In the genomic region with DNA sequence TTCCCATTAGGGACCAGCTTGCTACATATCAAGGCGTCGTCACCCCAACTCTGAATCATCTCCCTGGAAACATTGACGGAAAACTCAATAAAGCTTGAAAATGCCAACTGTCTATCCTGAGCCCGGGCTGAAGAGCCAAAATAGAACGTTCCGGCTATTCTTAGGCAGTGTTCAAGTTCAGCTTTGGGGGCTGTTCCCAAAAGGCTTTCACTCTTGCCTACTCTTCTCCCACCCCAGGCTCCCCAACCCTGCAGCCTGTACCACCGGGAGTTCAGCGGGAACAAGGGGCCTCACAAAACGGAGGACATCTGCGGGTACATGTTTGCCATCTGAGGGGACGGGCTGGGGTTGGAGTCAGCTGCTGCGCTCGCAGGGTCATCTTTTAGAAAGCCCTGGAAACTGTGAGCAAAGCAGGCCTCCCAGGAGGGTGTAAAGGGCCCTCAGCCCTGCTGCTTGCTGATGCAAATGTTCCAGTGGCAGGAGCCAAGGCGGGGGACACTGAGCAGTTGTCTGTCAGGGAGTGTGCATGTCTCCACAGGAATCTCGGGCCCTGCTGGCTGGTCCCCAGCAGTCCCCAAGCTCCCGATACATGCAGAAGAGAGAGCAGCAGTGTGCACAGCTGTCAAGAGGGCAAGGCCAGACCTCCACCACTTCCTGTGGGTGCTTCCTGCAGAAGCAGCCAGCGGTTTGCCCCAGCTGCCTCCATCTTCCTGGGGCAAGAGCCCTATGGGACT, we compare ENCODE assay signal across 9 mouse cellular contexts.
DNase-seq lines count a peak whose midpoint lies in the region; ATAC-seq and TF ChIP-seq lines count a peak whose summit lies in the region.
"Had no signal": no experiment of that assay in that cellular context is flagged by ENCODE, and none has a peak within 500 bp of the region (broad histone marks: within the 10 kb centered on the region; RNA-seq: fewer than 3 reads in every experiment).

No protein-coding gene starts in this region.

- H3K27ac ChIP-seq in forebrain, embryonic 10.5 days = 0 out of 2 replicates have a peak overlapping the region, but pooled peaks have one; percentile 45
- no peak overlapping the region for H3K27ac ChIP-seq in forebrain, postnatal 0 days (ENCODE audit: low read depth, low read length)
- H3K27ac ChIP-seq in midbrain, embryonic 10.5 days (replicated peaks) = peak overlapping the region; percentile 43; the same call in 1 of the 2 replicates
- H3K27ac ChIP-seq in midbrain, embryonic 11.5 days (ENCODE audit: low read depth, low read length) = no peak overlapping the region
- H3K27ac ChIP-seq in limb, embryonic 10.5 days = peak overlapping the region; percentile 22; the same call in 1 of the 2 replicates
- no peak overlapping the region for H3K27ac ChIP-seq in midbrain, embryonic 14.5 days (replicated peaks; ENCODE audit: low read depth, low read length)
- H3K27ac ChIP-seq: neural tube, embryonic 12.5 days had no signal

- ATAC-seq in forebrain, postnatal 0 days = no peak
- no peak for ATAC-seq in midbrain, embryonic 11.5 days (ENCODE audit: low FRiP score)
- no peak for ATAC-seq in midbrain, embryonic 14.5 days (ENCODE audit: low FRiP score, low TSS enrichment)

- no peak overlapping the region for H3K4me2 ChIP-seq in forebrain, postnatal 0 days (ENCODE audit: low read depth)
- H3K4me2 ChIP-seq in midbrain, embryonic 11.5 days = no peak overlapping the region
- H3K4me2 ChIP-seq in midbrain, embryonic 14.5 days (ENCODE audit: low read length) = no peak overlapping the region
- H3K4me2 ChIP-seq: neural tube, embryonic 12.5 days had no signal

- peaks cover 51% of the 10 kb centered on the region for H3K36me3 ChIP-seq in forebrain, embryonic 10.5 days (replicated peaks)
- H3K36me3 ChIP-seq in forebrain, postnatal 0 days (ENCODE audit: insufficient read depth) = no peaks in the 10 kb centered on the region
- peaks cover 81% of the 10 kb centered on the region for H3K36me3 ChIP-seq in midbrain, embryonic 10.5 days
- H3K36me3 ChIP-seq in midbrain, embryonic 11.5 days (ENCODE audit: control insufficient read depth, insufficient read depth, low read length) = no peaks in the 10 kb centered on the region
- peaks cover 42% of the 10 kb centered on the region for H3K36me3 ChIP-seq in limb, embryonic 10.5 days
- no peaks in the 10 kb centered on the region for H3K36me3 ChIP-seq in midbrain, embryonic 14.5 days (ENCODE audit: control insufficient read depth, insufficient read depth, low read length)

- H3K9ac ChIP-seq in forebrain, postnatal 0 days = no peak overlapping the region
- no peak overlapping the region for H3K9ac ChIP-seq in midbrain, embryonic 11.5 days (ENCODE audit: low read length)
- H3K9ac ChIP-seq in midbrain, embryonic 14.5 days (replicated peaks; ENCODE audit: low read length) = no peak overlapping the region
- H3K9ac ChIP-seq: neural tube, embryonic 12.5 days had no signal

- DNase-seq in forebrain, embryonic 10.5 days (ENCODE audit: extremely low spot score, low spot score) = no peak
- DNase-seq in forebrain, postnatal 0 days = no peak
- DNase-seq in midbrain, embryonic 10.5 days (ENCODE audit: low spot score) = no peak
- DNase-seq in midbrain, embryonic 11.5 days (ENCODE audit: low spot score, missing footprints) = no peak
- no peak for DNase-seq in limb, embryonic 10.5 days (ENCODE audit: low spot score)
- peak; percentile 84 to 88 for DNase-seq in thymus, adult 18-20 months
- no peak for DNase-seq in urinary bladder, postnatal 36 days (ENCODE audit: low spot score in 2 of 2)
- no peak for DNase-seq in midbrain, embryonic 14.5 days

- H3K27me3 ChIP-seq in forebrain, embryonic 10.5 days (ENCODE audit: poor library complexity, severe bottlenecking) = no peaks in the 10 kb centered on the region
- no peaks in the 10 kb centered on the region for H3K27me3 ChIP-seq in forebrain, postnatal 0 days (ENCODE audit: insufficient read depth, low read length)
- H3K27me3 ChIP-seq in midbrain, embryonic 10.5 days (ENCODE audit: low read depth, poor library complexity, severe bottlenecking) = no peaks in the 10 kb centered on the region
- H3K27me3 ChIP-seq in midbrain, embryonic 11.5 days (ENCODE audit: control insufficient read depth, insufficient read depth, low read length) = no peaks in the 10 kb centered on the region
- H3K27me3 ChIP-seq in limb, embryonic 10.5 days (ENCODE audit: low read depth, poor library complexity, severe bottlenecking) = no peaks in the 10 kb centered on the region
- H3K27me3 ChIP-seq in midbrain, embryonic 14.5 days (ENCODE audit: control insufficient read depth, insufficient read depth, low read length) = no peaks in the 10 kb centered on the region
- H3K27me3 ChIP-seq: neural tube, embryonic 12.5 days had no signal

- no peak overlapping the region for H3K4me3 ChIP-seq in forebrain, embryonic 10.5 days
- H3K4me3 ChIP-seq in forebrain, postnatal 0 days (ENCODE audit: low read depth, low read length) = no peak overlapping the region
- no peak overlapping the region for H3K4me3 ChIP-seq in midbrain, embryonic 10.5 days
- H3K4me3 ChIP-seq in midbrain, embryonic 11.5 days (ENCODE audit: low read depth, low read length) = no peak overlapping the region
- no peak overlapping the region for H3K4me3 ChIP-seq in limb, embryonic 10.5 days
- H3K4me3 ChIP-seq in midbrain, embryonic 14.5 days (replicated peaks; ENCODE audit: low read depth, low read length) = no peak overlapping the region
- H3K4me3 ChIP-seq: neural tube, embryonic 12.5 days had no signal

- H3K9me3 ChIP-seq in forebrain, embryonic 10.5 days = no peaks in the 10 kb centered on the region
- H3K9me3 ChIP-seq in forebrain, postnatal 0 days (ENCODE audit: low read length) = no peaks in the 10 kb centered on the region
- H3K9me3 ChIP-seq in midbrain, embryonic 10.5 days (replicated peaks) = peaks cover 6% of the 10 kb centered on the region; the same call in 1 of the 2 replicates
- no peaks in the 10 kb centered on the region for H3K9me3 ChIP-seq in midbrain, embryonic 11.5 days (ENCODE audit: control insufficient read depth, low read length)
- no peaks in the 10 kb centered on the region for H3K9me3 ChIP-seq in limb, embryonic 10.5 days (replicated peaks)
- no peaks in the 10 kb centered on the region for H3K9me3 ChIP-seq in midbrain, embryonic 14.5 days (ENCODE audit: control insufficient read depth, low read length)
- H3K9me3 ChIP-seq: neural tube, embryonic 12.5 days had no signal

- TF ChIP-seq CTCF in forebrain, postnatal 0 days (IDR thresholded peaks at IDR 0.05; ENCODE audit: low read depth) = no peak

- H3K4me1 ChIP-seq in forebrain, embryonic 10.5 days = peaks cover 18% of the 10 kb centered on the region
- no peaks in the 10 kb centered on the region; the same call in 1 of the 2 replicates for H3K4me1 ChIP-seq in forebrain, postnatal 0 days (ENCODE audit: insufficient read depth)
- H3K4me1 ChIP-seq in midbrain, embryonic 10.5 days = peaks cover 11% of the 10 kb centered on the region
- H3K4me1 ChIP-seq in midbrain, embryonic 11.5 days (ENCODE audit: control insufficient read depth, insufficient read depth, low read length) = 0 out of 2 replicates have a peak, but pooled peaks cover 3% of the 10 kb centered on the region
- peaks cover 15% of the 10 kb centered on the region; the same call in 1 of the 2 replicates for H3K4me1 ChIP-seq in limb, embryonic 10.5 days
- 0 out of 2 replicates have a peak, but pooled peaks cover 5% of the 10 kb centered on the region for H3K4me1 ChIP-seq in midbrain, embryonic 14.5 days (ENCODE audit: control insufficient read depth, insufficient read depth, low read length)
- H3K4me1 ChIP-seq: neural tube, embryonic 12.5 days had no signal

- 91% methylated on average over 17 of the region's 17 CpGs for WGBS in forebrain, embryonic 10.5 days
- WGBS in forebrain, postnatal 0 days = 80% methylated on average over 17 of the region's 17 CpGs
- WGBS in midbrain, embryonic 10.5 days = 91% methylated on average over 17 of the region's 17 CpGs
- WGBS in midbrain, embryonic 11.5 days = 91% methylated on average over 17 of the region's 17 CpGs
- 90% methylated on average over 17 of the region's 17 CpGs for WGBS in limb, embryonic 10.5 days
- 91% methylated on average over 17 of the region's 17 CpGs for WGBS in midbrain, embryonic 14.5 days

Comparison
In these comparisons a context has a peak if more than half of its experiments do, and no peak if none do; other contexts are left out.
1. H3K27ac ChIP-seq: peak in forebrain, embryonic 10.5 days (single experiment), midbrain, embryonic 10.5 days (single experiment) and limb, embryonic 10.5 days (single experiment); none in forebrain, postnatal 0 days (single experiment), midbrain, embryonic 11.5 days (single experiment) and midbrain, embryonic 14.5 days (single experiment).
2. DNase-seq: peak in thymus, adult 18-20 months (2 of 2); none in forebrain, embryonic 10.5 days (single experiment), forebrain, postnatal 0 days (single experiment), midbrain, embryonic 10.5 days (single experiment), midbrain, embryonic 11.5 days (single experiment), limb, embryonic 10.5 days (single experiment), urinary bladder, postnatal 36 days (0 of 2) and midbrain, embryonic 14.5 days (single experiment).